Mouse (Mus musculus): ENCODE measurements around the gene Angptl7.

The Angptl7 gene

GRCm38 (mm10) chr4:148455477-148456025 is 44.7 kb downstream of the Angptl7 start:
- DNase-seq (ENCODE audit: low spot score in 2 of 2), result no peak

GRCm38 (mm10) chr4:148453707-148454106 is 46.6 kb downstream of the Angptl7 start:
- no peak for DNase-seq (ENCODE audit: low spot score in 2 of 2)

- no peak for DNase-seq (ENCODE audit: low spot score in 2 of 2)
These were observed 51.4 kb downstream of the Angptl7 start for GRCm38 (mm10) chr4:148448853-148449245.

- peak; percentile 95 to 97 for DNase-seq (ENCODE audit: low spot score in 2 of 2)
These were observed 51.9 kb downstream of the Angptl7 start, which contains the start of gene Mtor for GRCm38 (mm10) chr4:148448179-148448852. Gene Mtor (plus strand): TSS chr4:148448611.
